Mouse (Mus musculus): ENCODE results near the gene Jmjd7. TPM values are rescaled to one million over a fixed set of nuclear protein-coding genes. Genes with fewer than 3 reads are reported as not detected.
A peak's percentile ranks its signal among the peaks of the same experiment; 100 is the strongest.

Gene Jmjd7
- 13.5 and 16.3 TPM in 2 replicates for polyA plus RNA-seq (2014; fragmentation: Nextera tagmentation; extraction: Ambion mirVana)

- peak; percentile 95 for DNase-seq (ENCODE audit: low spot score)
- ATAC-seq (replicated peaks; ENCODE audit: low FRiP score), result peak; percentile 85
These were observed at the start of gene Jmjd7, which contains the start of gene Gm28042 for GRCm38 (mm10) chr2:120026984-120027949. TSS of gene Jmjd7 (plus strand) at chr2:120027483. TSS of gene Gm28042 (plus strand) at chr2:120027493.

GRCm38 (mm10) chr2:119980343-119980986 is 46.8 kb upstream of the Jmjd7 start:
- ATAC-seq (replicated peaks; ENCODE audit: low FRiP score) (no peak), DNase-seq (ENCODE audit: low spot score) (no peak)
- Histone ChIP-seq H3K9ac (ENCODE audit: low read depth, low read length) (no peak overlapping the region), H3K27me3 (replicated peaks; ENCODE audit: control insufficient read depth, insufficient read depth, low read length) (no peaks in the 10 kb centered on the region), H3K4me3 (ENCODE audit: low read depth, low read length) (no peak overlapping the region), H3K9me3 (ENCODE audit: control insufficient read depth, low read length) (no peaks in the 10 kb centered on the region), H3K4me1 (replicated peaks; ENCODE audit: control insufficient read depth, insufficient read depth, low read length) (no peaks in the 10 kb centered on the region), H3K27ac (ENCODE audit: low read depth, low read length) (no peak overlapping the region), H3K36me3 (ENCODE audit: control insufficient read depth, insufficient read depth, low read length) (no peaks in the 10 kb centered on the region), H3K4me2 (no peak overlapping the region)
- 86% methylated on average over 7 of the region's 7 CpGs for WGBS

More at GRCm38 (mm10) chr2:120026984-120027949, at the start of gene Jmjd7, which contains the start of gene Gm28042:
- no peaks in the 10 kb centered on the region for H3K27me3 ChIP-seq (replicated peaks; ENCODE audit: control insufficient read depth, insufficient read depth, low read length)
- H3K9ac ChIP-seq (ENCODE audit: low read depth, low read length), result peak within 1 kb of the TSS; percentile 78
- 5% methylated on average over 50 of the region's 50 CpGs for WGBS
- H3K4me1 ChIP-seq (replicated peaks; ENCODE audit: control insufficient read depth, insufficient read depth, low read length), result peaks cover 22% of the 10 kb centered on the region
- H3K36me3 ChIP-seq (ENCODE audit: control insufficient read depth, insufficient read depth, low read length), result peaks cover 2% of the 10 kb centered on the region; the same call in 1 of the 2 replicates
- H3K27ac ChIP-seq (ENCODE audit: low read depth, low read length), result peak within 1 kb of the TSS; percentile 70
- H3K4me2 ChIP-seq, result peak within 1 kb of the TSS; percentile 89
- no peaks in the 10 kb centered on the region for H3K9me3 ChIP-seq (ENCODE audit: control insufficient read depth, low read length)
- peak within 1 kb of the TSS; percentile 75 for H3K4me3 ChIP-seq (ENCODE audit: low read depth, low read length)

GRCm38 (mm10) chr2:119981631-119982030 is 45.7 kb upstream of the Jmjd7 start:
- H3K27me3 ChIP-seq (replicated peaks; ENCODE audit: control insufficient read depth, insufficient read depth, low read length), result no peaks in the 10 kb centered on the region
- no peak overlapping the region for H3K4me3 ChIP-seq (ENCODE audit: low read depth, low read length)
- no peak for DNase-seq (ENCODE audit: low spot score)
- no peak overlapping the region for H3K9ac ChIP-seq (ENCODE audit: low read depth, low read length)
- no peaks in the 10 kb centered on the region for H3K36me3 ChIP-seq (ENCODE audit: control insufficient read depth, insufficient read depth, low read length)
- H3K27ac ChIP-seq (ENCODE audit: low read depth, low read length), result no peak overlapping the region
- ATAC-seq (replicated peaks; ENCODE audit: low FRiP score), result no peak
- H3K4me1 ChIP-seq (replicated peaks; ENCODE audit: control insufficient read depth, insufficient read depth, low read length), result no peaks in the 10 kb centered on the region
- H3K9me3 ChIP-seq (ENCODE audit: control insufficient read depth, low read length), result no peaks in the 10 kb centered on the region
- 88% methylated on average over 2 of the region's 2 CpGs for WGBS
- no peak overlapping the region for H3K4me2 ChIP-seq

GRCm38 (mm10) chr2:119985871-119986270 is 41.4 kb upstream of the Jmjd7 start:
- no peak overlapping the region for H3K4me3 ChIP-seq (ENCODE audit: low read depth, low read length)
- H3K9me3 ChIP-seq (ENCODE audit: control insufficient read depth, low read length), result no peaks in the 10 kb centered on the region
- H3K27ac ChIP-seq (ENCODE audit: low read depth, low read length), result no peak overlapping the region
- ATAC-seq (replicated peaks; ENCODE audit: low FRiP score), result no peak
- no peak overlapping the region for H3K4me2 ChIP-seq
- H3K27me3 ChIP-seq (replicated peaks; ENCODE audit: control insufficient read depth, insufficient read depth, low read length), result no peaks in the 10 kb centered on the region
- no peak for DNase-seq (ENCODE audit: low spot score)
- no peaks in the 10 kb centered on the region for H3K36me3 ChIP-seq (ENCODE audit: control insufficient read depth, insufficient read depth, low read length)
- 75% methylated on average over 8 of the region's 8 CpGs for WGBS
- no peaks in the 10 kb centered on the region for H3K4me1 ChIP-seq (replicated peaks; ENCODE audit: control insufficient read depth, insufficient read depth, low read length)
- H3K9ac ChIP-seq (ENCODE audit: low read depth, low read length), result no peak overlapping the region

- ATAC-seq (replicated peaks; ENCODE audit: low FRiP score) (no peak), DNase-seq (ENCODE audit: low spot score) (no peak)
- H3K4me2 ChIP-seq, result no peak overlapping the region
- no peak overlapping the region for H3K27ac ChIP-seq (ENCODE audit: low read depth, low read length)
- no peaks in the 10 kb centered on the region for H3K36me3 ChIP-seq (ENCODE audit: control insufficient read depth, insufficient read depth, low read length)
- H3K4me1 ChIP-seq (replicated peaks; ENCODE audit: control insufficient read depth, insufficient read depth, low read length), result no peaks in the 10 kb centered on the region
- H3K27me3 ChIP-seq (replicated peaks; ENCODE audit: control insufficient read depth, insufficient read depth, low read length), result no peaks in the 10 kb centered on the region
- H3K9me3 ChIP-seq (ENCODE audit: control insufficient read depth, low read length), result no peaks in the 10 kb centered on the region
- H3K9ac ChIP-seq (ENCODE audit: low read depth, low read length), result no peak overlapping the region
- H3K4me3 ChIP-seq (ENCODE audit: low read depth, low read length), result no peak overlapping the region
- WGBS, result 75% methylated on average over 6 of the region's 6 CpGs
These were observed 40.9 kb upstream of the Jmjd7 start for GRCm38 (mm10) chr2:119986369-119986768.

GRCm38 (mm10) chr2:119987441-119987840 is 39.8 kb upstream of the Jmjd7 start:
- H3K27me3 ChIP-seq (replicated peaks; ENCODE audit: control insufficient read depth, insufficient read depth, low read length), result no peaks in the 10 kb centered on the region
- H3K27ac ChIP-seq (ENCODE audit: low read depth, low read length), result no peak overlapping the region
- H3K4me1 ChIP-seq (replicated peaks; ENCODE audit: control insufficient read depth, insufficient read depth, low read length), result no peaks in the 10 kb centered on the region
- H3K4me2 ChIP-seq, result no peak overlapping the region
- no peak overlapping the region for H3K9ac ChIP-seq (ENCODE audit: low read depth, low read length)
- DNase-seq (ENCODE audit: low spot score), result no peak
- H3K9me3 ChIP-seq (ENCODE audit: control insufficient read depth, low read length), result no peaks in the 10 kb centered on the region
- no peak for ATAC-seq (replicated peaks; ENCODE audit: low FRiP score)
- H3K36me3 ChIP-seq (ENCODE audit: control insufficient read depth, insufficient read depth, low read length), result no peaks in the 10 kb centered on the region
- WGBS, result 90% methylated on average over 2 of the region's 2 CpGs
- H3K4me3 ChIP-seq (ENCODE audit: low read depth, low read length), result no peak overlapping the region

GRCm38 (mm10) chr2:119988952-119989351 is 38.3 kb upstream of the Jmjd7 start:
- H3K9me3 ChIP-seq (ENCODE audit: control insufficient read depth, low read length), result no peaks in the 10 kb centered on the region
- H3K4me3 ChIP-seq (ENCODE audit: low read depth, low read length), result no peak overlapping the region
- no peaks in the 10 kb centered on the region for H3K4me1 ChIP-seq (replicated peaks; ENCODE audit: control insufficient read depth, insufficient read depth, low read length)
- ATAC-seq (replicated peaks; ENCODE audit: low FRiP score), result no peak
- H3K4me2 ChIP-seq, result no peak overlapping the region
- H3K27ac ChIP-seq (ENCODE audit: low read depth, low read length), result no peak overlapping the region
- H3K9ac ChIP-seq (ENCODE audit: low read depth, low read length), result no peak overlapping the region
- no peaks in the 10 kb centered on the region for H3K36me3 ChIP-seq (ENCODE audit: control insufficient read depth, insufficient read depth, low read length)
- no peak for DNase-seq (ENCODE audit: low spot score)
- 75% methylated on average over 4 of the region's 4 CpGs for WGBS
- no peaks in the 10 kb centered on the region for H3K27me3 ChIP-seq (replicated peaks; ENCODE audit: control insufficient read depth, insufficient read depth, low read length)

- H3K9ac ChIP-seq (ENCODE audit: low read depth, low read length), result no peak overlapping the region
- no peak overlapping the region for H3K4me3 ChIP-seq (ENCODE audit: low read depth, low read length)
- ATAC-seq (replicated peaks; ENCODE audit: low FRiP score) (no peak), DNase-seq (ENCODE audit: low spot score) (no peak)
- no peak overlapping the region for H3K27ac ChIP-seq (ENCODE audit: low read depth, low read length)
- H3K9me3 ChIP-seq (ENCODE audit: control insufficient read depth, low read length), result no peaks in the 10 kb centered on the region
- WGBS, result 77% methylated on average over 6 of the region's 6 CpGs
- H3K36me3 ChIP-seq (ENCODE audit: control insufficient read depth, insufficient read depth, low read length), result no peaks in the 10 kb centered on the region
- H3K4me2 ChIP-seq, result no peak overlapping the region
- H3K27me3 ChIP-seq (replicated peaks; ENCODE audit: control insufficient read depth, insufficient read depth, low read length), result no peaks in the 10 kb centered on the region
- H3K4me1 ChIP-seq (replicated peaks; ENCODE audit: control insufficient read depth, insufficient read depth, low read length), result no peaks in the 10 kb centered on the region; the same call in 1 of the 2 replicates
These were observed 36.4 kb upstream of the Jmjd7 start for GRCm38 (mm10) chr2:119990881-119991280.
